Comparison of ENCODE assay signal across 18 mouse cellular contexts in genomic region chr15:86081654-86082053, GRCm38 (mm10). TPM values are rescaled to one million over a fixed set of nuclear protein-coding genes. Genes with fewer than 3 reads are reported as not detected.
DNase-seq lines count a peak whose midpoint lies in the region; ATAC-seq and TF ChIP-seq lines count a peak whose summit lies in the region.
"Had no signal": no experiment of that assay in that cellular context is flagged by ENCODE, and none has a peak within 500 bp of the region (broad histone marks: within the 10 kb centered on the region; RNA-seq: fewer than 3 reads in every experiment).

No protein-coding gene starts in this region.

- 0 out of 2 replicates have a peak overlapping the region, but pooled peaks have one; percentile 88 for H3K27ac ChIP-seq in heart, postnatal 0 days (ENCODE audit: low read depth)
- H3K27ac ChIP-seq in kidney, embryonic 16.5 days (ENCODE audit: low read length) = peak overlapping the region; percentile 19; the same call in 1 of the 2 replicates
- H3K27ac ChIP-seq: embryonic facial prominence, embryonic 15.5 days; forebrain, embryonic 12.5 days; limb, embryonic 12.5 days; liver, embryonic 15.5 days; midbrain, embryonic 15.5 days had no signal

- H3K9ac ChIP-seq in heart, postnatal 0 days (replicated peaks; ENCODE audit: low read depth, low read length) = no peak overlapping the region
- no peak overlapping the region for H3K9ac ChIP-seq in kidney, embryonic 16.5 days (replicated peaks; ENCODE audit: low read length)
- H3K9ac ChIP-seq: embryonic facial prominence, embryonic 15.5 days; forebrain, embryonic 12.5 days; limb, embryonic 12.5 days; liver, embryonic 15.5 days; midbrain, embryonic 15.5 days had no signal

- TF ChIP-seq EP300 in heart, postnatal 0 days (IDR thresholded peaks at IDR 0.05; ENCODE audit: low read depth) = no peak

- no peaks in the 10 kb centered on the region for H3K36me3 ChIP-seq in heart, postnatal 0 days (replicated peaks; ENCODE audit: control insufficient read depth, insufficient read depth, low read length)
- H3K36me3 ChIP-seq in kidney, embryonic 16.5 days (ENCODE audit: insufficient read depth, low read length) = no peaks in the 10 kb centered on the region
- H3K36me3 ChIP-seq: embryonic facial prominence, embryonic 15.5 days; forebrain, embryonic 12.5 days; limb, embryonic 12.5 days; liver, embryonic 15.5 days; midbrain, embryonic 15.5 days had no signal

- ATAC-seq in cerebellum, adult (ENCODE audit: insufficient number of reproducible peaks, low FRiP score, low TSS enrichment) = no peak
- ATAC-seq in heart, postnatal 0 days (ENCODE audit: insufficient read depth, low read depth) = no peak
- no peak for ATAC-seq in kidney, embryonic 16.5 days (ENCODE audit: low FRiP score, low TSS enrichment)
- ATAC-seq: hindbrain, postnatal 0 days; lung, postnatal 0 days; midbrain, embryonic 15.5 days had no signal

- TF ChIP-seq CTCF in heart, postnatal 0 days (IDR thresholded peaks at IDR 0.05; ENCODE audit: low read depth) = no peak

- no peaks in the 10 kb centered on the region for H3K27me3 ChIP-seq in heart, postnatal 0 days (ENCODE audit: control insufficient read depth, insufficient read depth, low read length)
- H3K27me3 ChIP-seq in kidney, embryonic 16.5 days (ENCODE audit: insufficient read depth, low read length) = no peaks in the 10 kb centered on the region
- H3K27me3 ChIP-seq: embryonic facial prominence, embryonic 15.5 days; forebrain, embryonic 12.5 days; limb, embryonic 12.5 days; liver, embryonic 15.5 days; midbrain, embryonic 15.5 days had no signal

- no peaks in the 10 kb centered on the region for H3K9me3 ChIP-seq in heart, postnatal 0 days (replicated peaks; ENCODE audit: control insufficient read depth, low read length)
- no peaks in the 10 kb centered on the region for H3K9me3 ChIP-seq in kidney, embryonic 16.5 days (ENCODE audit: low read length)
- H3K9me3 ChIP-seq: embryonic facial prominence, embryonic 15.5 days; forebrain, embryonic 12.5 days; limb, embryonic 12.5 days; liver, embryonic 15.5 days; midbrain, embryonic 15.5 days had no signal

- H3K4me2 ChIP-seq in heart, postnatal 0 days (ENCODE audit: low read depth, low read length) = no peak overlapping the region
- no peak overlapping the region for H3K4me2 ChIP-seq in kidney, embryonic 16.5 days (replicated peaks; ENCODE audit: low read depth, low read length)
- H3K4me2 ChIP-seq: embryonic facial prominence, embryonic 15.5 days; forebrain, embryonic 12.5 days; limb, embryonic 12.5 days; liver, embryonic 15.5 days; midbrain, embryonic 15.5 days had no signal

- H3K4me1 ChIP-seq in heart, postnatal 0 days (ENCODE audit: control insufficient read depth, insufficient read depth) = peaks cover 84% of the 10 kb centered on the region
- H3K4me1 ChIP-seq in kidney, embryonic 16.5 days (ENCODE audit: insufficient read depth, low read length) = peaks cover 83% of the 10 kb centered on the region

- H3K4me3 ChIP-seq in heart, postnatal 0 days (ENCODE audit: low read depth, low read length) = no peak overlapping the region
- no peak overlapping the region for H3K4me3 ChIP-seq in kidney, embryonic 16.5 days (ENCODE audit: low read length)
- H3K4me3 ChIP-seq: embryonic facial prominence, embryonic 15.5 days; forebrain, embryonic 12.5 days; limb, embryonic 12.5 days; liver, embryonic 15.5 days; midbrain, embryonic 15.5 days had no signal

- peak; percentile 43 for DNase-seq in cerebellum, adult 9-11 months
- DNase-seq in heart, postnatal 0 days (ENCODE audit: low spot score) = no peak
- DNase-seq in heart, postnatal 4 days = no peak
- no peak for DNase-seq in kidney, postnatal 36 days
- peak; percentile 39 for DNase-seq in embryo, embryonic 11 days
- no peak for DNase-seq in adrenal gland, adult 8-10 months
- DNase-seq: adrenal gland, postnatal 10 days; cerebellum, adult 11-12 months; thymus, adult 18-20 months had no signal

- WGBS in heart, postnatal 0 days = 71% methylated on average over 12 of the region's 12 CpGs
- 39% methylated on average over 12 of the region's 12 CpGs for WGBS in kidney, embryonic 16.5 days

RNA-seq across cellular contexts. Expression of gene Gramd4, which starts 24.2 kb away (rescaled TPM):
- total RNA-seq in heart, postnatal 0 days (2014; rRNA removed; ENCODE audit: low replicate concordance) = 31.8 and 35.0 TPM in 2 replicates
- 15.4 and 16.2 TPM in 2 replicates for polyA plus RNA-seq in heart, postnatal 0 days (2015; fragmentation: Nextera tagmentation; extraction: Ambion mirVana)
- total RNA-seq in heart, postnatal 4 days (2021) = 10 to 100 TPM; 30.1 to 33.6 TPM
- 12.1 and 14.9 TPM in 2 replicates for polyA plus RNA-seq in kidney, embryonic 16.5 days (2015; fragmentation: Nextera tagmentation; extraction: Ambion mirVana)
- 10 to 100 TPM; 15.4 to 22.2 (median 17.5) TPM for total RNA-seq in adrenal gland, adult 8-10 months (2022)

RNA-seq across cellular contexts. Expression of gene Celsr1, which starts 48.1 kb away (rescaled TPM):
- total RNA-seq in heart, postnatal 0 days (2014; rRNA removed; ENCODE audit: low replicate concordance) = 17.4 and 18.0 TPM in 2 replicates
- polyA plus RNA-seq in heart, postnatal 0 days (2015; fragmentation: Nextera tagmentation; extraction: Ambion mirVana) = 0.80 and 0.97 TPM in 2 replicates
- 10 to 100 TPM; 20.0 to 21.3 TPM for total RNA-seq in heart, postnatal 4 days (2021)
- 3.5 and 3.9 TPM in 2 replicates for polyA plus RNA-seq in kidney, embryonic 16.5 days (2015; fragmentation: Nextera tagmentation; extraction: Ambion mirVana)
- total RNA-seq in adrenal gland, adult 8-10 months (2022) = 10 to 100 TPM in 2 of 4 experiments, 1 to 10 TPM in 2; 5.2 to 16.1 (median 8.7) TPM

Comparison
In these comparisons a context has a peak if more than half of its experiments do, and no peak if none do; other contexts are left out.
1. DNase-seq: peak in cerebellum, adult 9-11 months (single experiment) and embryo, embryonic 11 days (single experiment); none in heart, postnatal 0 days (single experiment), heart, postnatal 4 days (single experiment), kidney, postnatal 36 days (0 of 2) and adrenal gland, adult 8-10 months (single experiment).